Mouse (Mus musculus) midbrain, postnatal 0 days (tissue): ENCODE data around the gene Adssl1. TPM values are rescaled to one million over a fixed set of nuclear protein-coding genes. Genes with fewer than 3 reads are reported as not detected.

Experiments
- ATAC-seq: fragments of 200-750 bp; cut with Nextera tagmentation; 2 replicates; pipeline ENCODE4 v1.8.0; 2017; ENCODE audit warnings: moderate number of reproducible peaks, mild to moderate bottlenecking, moderate TSS enrichment, moderate library complexity; ENCODE audit not compliant: low FRiP score
- DNase-seq: peaks from one replicate; pipeline ENCODE4 v3.0.0-alpha.2; 2015; ENCODE audit warnings: low spot score
- H3K27ac ChIP-seq: fragments of 300-500 bp; sonication (generic); 2 replicates; pipeline ENCODE4 v1.5.1; 2014; ENCODE audit warnings: low read depth, mild to moderate bottlenecking, low read length, mixed read lengths
- H3K27me3 ChIP-seq: fragments of 300-500 bp; sonication (generic); 2 replicates; pipeline ENCODE4 v1.6.1; 2014; ENCODE audit warnings: low read length, control low read depth, mixed read lengths; ENCODE audit not compliant: insufficient read depth
- H3K36me3 ChIP-seq: fragments of 300-500 bp; sonication (generic); 2 replicates; pipeline ENCODE4 v1.6.1; 2014; ENCODE audit warnings: low read length, control low read depth, mixed read lengths; ENCODE audit not compliant: insufficient read depth
- H3K4me1 ChIP-seq: fragments of 300-500 bp; sonication (generic); 2 replicates; pipeline ENCODE4 v1.6.1; 2014; ENCODE audit warnings: mild to moderate bottlenecking, control low read depth, antibody characterized with exemption, low read length, mixed read lengths; ENCODE audit not compliant: insufficient read depth
- H3K4me2 ChIP-seq: fragments of 300-500 bp; sonication (generic); 2 replicates; pipeline ENCODE4 v1.6.1; 2014; ENCODE audit warnings: low read depth, mild to moderate bottlenecking, low read length, mixed read lengths; ENCODE audit not compliant: poor library complexity, severe bottlenecking
- H3K4me3 ChIP-seq: fragments of 300-500 bp; sonication (generic); 2 replicates; pipeline ENCODE4 v1.5.1; 2014; ENCODE audit warnings: low read depth, mild to moderate bottlenecking, low read length, moderate library complexity
- H3K9ac ChIP-seq: fragments of 300-500 bp; sonication (generic); replicated peaks from 2 replicates; pipeline ENCODE4 v1.6.1; 2014; ENCODE audit warnings: mild to moderate bottlenecking, low read length, moderate library complexity, mixed read lengths; ENCODE audit not compliant: poor library complexity, severe bottlenecking
- H3K9me3 ChIP-seq: fragments of 300-500 bp; sonication (generic); 2 replicates; pipeline ENCODE4 v1.6.1; 2016; ENCODE audit warnings: low read length, control low read depth
- CTCF ChIP-seq: IDR thresholded peaks from 2 replicates; pipeline ENCODE4 v1.5.1; 2016; ENCODE audit warnings: antibody characterized with exemption, mild to moderate bottlenecking
- WGBS: fragments of 180-500 bp; shearing (Covaris S2); extraction: QIAGEN DNeasy Blood & Tissue Kit; methylation state at CpG from one replicate; pipeline ENCODE4 v1.1.7; 2014; 5-methylcytosine and 5-hydroxymethylcytosine counted together
- polyA plus RNA-seq: library from polyadenylated mRNA; unstranded; fragments of >200 nt; fragmentation: Nextera tagmentation; extraction: Ambion mirVana; gene quantifications from 2 replicates; pipeline ENCODE4 v1.2.1, GENCODE M21; 2015
- total RNA-seq: library from RNA; depleted of rRNA; stranded (reverse); fragments of >200 nt; gene quantifications from 2 replicates; pipeline ENCODE4 v1.2.3, GENCODE M21; 2014

The Adssl1 gene
- total and polyA plus RNA-seq, 2 experiments from 2014 or later, result 4.1 to 8.2 TPM

DNA sequence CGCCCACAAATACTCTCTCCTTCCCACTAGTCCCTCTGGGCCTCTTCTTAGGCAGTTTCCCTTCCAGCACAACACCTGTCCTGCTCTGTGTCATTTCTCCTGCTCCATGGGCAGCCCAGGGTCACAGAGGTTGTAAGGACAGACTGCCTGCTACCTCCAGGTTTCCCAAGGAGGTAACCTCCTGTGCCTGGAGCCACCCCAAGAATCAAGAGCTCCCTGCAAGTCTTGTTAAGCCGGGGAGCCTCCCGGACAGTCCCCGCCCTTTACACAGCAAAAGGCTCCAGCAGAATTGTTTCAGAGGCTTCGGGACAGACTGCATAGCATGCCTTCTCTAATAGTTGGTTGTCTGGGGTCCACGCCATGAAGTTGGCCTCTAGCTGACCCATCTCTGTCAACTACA, 6.6 kb downstream of the Adssl1 start:
- H3K4me2 ChIP-seq, result no peak overlapping the region
- no peak overlapping the region for H3K9ac ChIP-seq
- WGBS, result 81% methylated on average over 6 of the region's 6 CpGs
- H3K27ac ChIP-seq, result no peak overlapping the region
- ATAC-seq (no peak), DNase-seq (no peak)
- H3K4me3 ChIP-seq, result no peak overlapping the region
- H3K27me3 ChIP-seq, result peaks cover 8% of the 10 kb centered on the region
- H3K4me1 ChIP-seq, result peaks cover 3% of the 10 kb centered on the region; the same call in 1 of the 2 replicates
- no peaks in the 10 kb centered on the region for H3K9me3 ChIP-seq
- no peaks in the 10 kb centered on the region for H3K36me3 ChIP-seq
- no peak for TF ChIP-seq CTCF

DNA sequence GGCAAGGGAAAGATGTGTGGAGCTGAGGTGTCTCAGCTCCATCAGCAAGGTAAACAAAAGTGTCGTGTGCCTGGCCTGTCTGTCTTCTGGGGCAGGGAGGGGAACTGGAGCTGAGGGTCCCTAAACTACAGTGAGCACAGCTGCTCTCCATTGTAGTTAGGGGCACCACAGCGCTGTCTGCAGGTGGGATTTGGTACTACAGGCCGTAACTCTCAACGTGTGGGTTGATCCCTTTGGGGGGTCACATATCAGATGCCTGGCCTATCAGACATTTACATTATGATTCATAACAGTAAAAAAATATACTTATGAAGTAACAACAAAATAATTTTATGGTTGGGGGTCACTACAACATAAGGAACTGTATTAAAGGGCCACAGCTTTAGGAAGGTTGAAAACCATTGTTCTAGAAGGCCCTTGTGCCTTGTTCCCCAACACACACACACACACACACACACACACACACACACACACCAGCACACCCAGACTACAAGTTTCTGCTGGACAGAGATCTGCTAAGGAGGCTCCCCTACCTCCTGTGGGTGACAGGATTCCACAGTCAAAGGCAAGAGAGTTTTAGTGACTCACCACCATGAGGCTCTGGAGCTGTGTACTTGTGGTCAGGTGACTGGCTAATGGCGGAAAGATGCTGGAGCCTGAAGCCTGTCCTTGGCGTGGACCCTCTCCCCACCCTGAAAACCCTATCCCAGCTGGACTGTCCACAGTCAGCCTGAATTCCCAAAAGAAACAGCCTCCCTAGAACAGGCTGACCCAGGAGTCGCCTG, 7.4 kb downstream of the Adssl1 start:
- DNase-seq (no peak), ATAC-seq (no peak)
- Histone ChIP-seq H3K9me3 (no peaks in the 10 kb centered on the region), H3K4me1 (peaks cover 3% of the 10 kb centered on the region; the same call in 1 of the 2 replicates), H3K9ac (no peak overlapping the region), H3K4me3 (no peak overlapping the region), H3K27ac (no peak overlapping the region), H3K4me2 (no peak overlapping the region), H3K27me3 (peaks cover 3% of the 10 kb centered on the region; the same call in 1 of the 2 replicates), H3K36me3 (no peaks in the 10 kb centered on the region)
- 60% methylated on average over 7 of the region's 7 CpGs for WGBS
- peak; percentile 56 for TF ChIP-seq CTCF

DNA sequence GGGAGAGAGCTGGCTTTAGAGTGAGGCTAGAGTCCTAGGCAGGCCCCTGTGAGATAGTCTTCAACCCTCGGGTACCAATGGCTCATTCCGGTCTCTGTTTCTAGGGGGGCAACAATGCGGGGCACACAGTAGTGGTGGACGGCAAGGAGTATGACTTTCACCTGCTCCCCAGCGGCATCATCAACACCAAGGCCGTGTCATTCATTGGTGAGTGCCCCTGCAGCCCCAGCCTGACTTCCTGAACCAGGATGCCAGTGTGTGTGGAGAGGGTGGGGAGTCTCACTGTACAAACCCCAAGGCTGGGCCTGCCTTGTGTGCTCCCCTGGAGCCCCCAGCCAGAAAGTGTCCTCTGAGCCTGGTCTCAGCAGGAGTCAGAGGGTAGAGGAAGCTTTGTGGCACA, 8.4 kb downstream of the Adssl1 start:
- DNase-seq (no peak), ATAC-seq (no peak)
- no peak for TF ChIP-seq CTCF
- peaks cover 3% of the 10 kb centered on the region; the same call in 1 of the 2 replicates for H3K4me1 ChIP-seq
- H3K9me3 ChIP-seq, result no peaks in the 10 kb centered on the region
- H3K9ac ChIP-seq, result no peak overlapping the region
- H3K4me2 ChIP-seq, result no peak overlapping the region
- H3K4me3 ChIP-seq, result no peak overlapping the region
- H3K27me3 ChIP-seq, result no peaks in the 10 kb centered on the region
- no peaks in the 10 kb centered on the region for H3K36me3 ChIP-seq
- H3K27ac ChIP-seq, result no peak overlapping the region
- 89% methylated on average over 6 of the region's 6 CpGs for WGBS

DNA sequence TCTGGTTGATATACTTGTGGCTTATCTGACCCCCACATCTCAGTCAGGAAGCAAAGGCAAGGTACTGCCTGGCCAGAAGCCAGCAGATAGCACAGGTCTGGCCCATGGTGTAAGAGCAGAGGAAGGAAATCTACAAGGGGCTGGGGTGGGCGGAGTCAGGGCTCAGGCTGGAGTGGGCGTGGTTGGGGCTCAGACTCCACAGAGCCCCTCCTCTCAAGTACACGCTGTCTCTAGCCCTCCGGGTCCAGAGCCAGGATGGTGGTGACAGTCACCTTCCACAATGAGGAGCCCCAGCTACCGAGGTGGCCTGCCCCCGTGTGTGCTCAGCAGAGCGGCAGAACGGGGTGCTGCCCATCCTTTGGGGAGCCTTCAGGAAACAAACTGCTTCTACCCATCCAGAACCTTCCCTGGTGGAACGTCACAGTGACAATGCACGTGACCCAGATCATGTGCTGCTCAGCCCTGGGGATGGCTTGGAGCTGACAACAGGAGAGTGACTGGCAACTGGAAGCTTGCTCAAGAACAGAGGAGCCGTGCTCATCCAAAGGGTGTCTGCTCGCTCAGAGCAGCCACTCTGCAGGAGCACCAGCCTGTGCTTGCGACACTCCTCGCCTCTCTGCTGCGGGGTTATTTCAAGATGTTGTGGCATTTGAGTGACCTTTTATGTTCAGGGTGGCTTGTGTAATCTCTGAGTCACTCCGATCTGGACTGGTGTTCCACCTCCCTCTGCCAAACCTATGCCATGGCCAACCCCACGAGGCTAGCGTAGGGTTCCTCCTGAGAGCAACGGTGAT, 9.3 kb downstream of the Adssl1 start:
- no peak overlapping the region for H3K9ac ChIP-seq
- DNase-seq, result peak; percentile 66
- peak overlapping the region; percentile 32; the same call in 1 of the 2 replicates for H3K27ac ChIP-seq
- no peaks in the 10 kb centered on the region for H3K36me3 ChIP-seq
- H3K27me3 ChIP-seq, result no peaks in the 10 kb centered on the region
- WGBS, result 40% methylated on average over 19 of the region's 19 CpGs
- peaks cover 3% of the 10 kb centered on the region; the same call in 1 of the 2 replicates for H3K4me1 ChIP-seq
- no peaks in the 10 kb centered on the region for H3K9me3 ChIP-seq
- H3K4me2 ChIP-seq, result peak overlapping the region; percentile 37
- no peak for TF ChIP-seq CTCF
- 0 out of 2 replicates have a peak overlapping the region, but pooled peaks have one; percentile 4 for H3K4me3 ChIP-seq
- ATAC-seq, result peak; percentile 80

DNA sequence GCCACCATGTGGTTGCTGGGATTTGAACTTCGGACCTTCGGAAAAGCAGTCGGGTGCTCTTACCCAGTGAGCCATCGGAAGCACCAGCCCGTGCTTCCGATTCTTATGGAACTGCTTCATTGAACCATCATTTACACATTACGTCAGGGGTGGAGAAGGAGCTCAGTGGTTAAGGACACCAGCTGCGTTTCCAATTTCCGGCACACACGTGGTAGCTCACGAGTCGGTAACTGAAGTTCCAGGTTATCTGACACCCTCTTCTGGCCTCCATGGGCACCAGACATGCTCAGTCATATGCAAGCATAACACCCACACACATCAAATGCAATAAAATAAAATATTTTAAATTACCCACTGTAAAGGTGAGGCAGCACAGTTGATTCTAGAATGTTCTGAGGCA, 10.2 kb downstream of the Adssl1 start:
- 94% methylated on average over 12 of the region's 12 CpGs for WGBS
- Histone ChIP-seq H3K9ac (no peak overlapping the region), H3K36me3 (no peaks in the 10 kb centered on the region), H3K4me1 (peaks cover 3% of the 10 kb centered on the region; the same call in 1 of the 2 replicates), H3K4me2 (no peak overlapping the region), H3K27me3 (no peaks in the 10 kb centered on the region), H3K9me3 (no peaks in the 10 kb centered on the region), H3K4me3 (no peak overlapping the region), H3K27ac (no peak overlapping the region)
- no peak for TF ChIP-seq CTCF
- no peak for ATAC-seq
- no peak for DNase-seq

DNA sequence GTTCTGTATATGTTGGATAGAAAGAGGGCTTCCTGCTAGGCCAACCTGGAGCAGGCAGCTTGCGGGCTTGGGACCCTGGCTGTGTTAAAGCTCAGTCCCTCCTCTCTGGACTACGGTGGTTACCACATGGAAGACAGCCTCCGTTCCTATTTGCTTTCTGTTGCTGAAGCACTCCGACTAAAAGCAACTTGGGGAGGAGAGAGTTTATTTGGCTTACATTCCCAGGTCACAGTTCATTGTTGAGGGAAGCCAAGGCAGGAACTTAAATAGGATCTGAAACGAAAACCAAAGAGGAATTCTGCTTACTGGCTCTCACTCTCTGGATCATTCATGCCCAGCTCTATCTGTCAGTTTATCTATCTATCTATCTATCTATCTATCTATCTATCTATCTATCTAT, 11.0 kb downstream of the Adssl1 start:
- ATAC-seq (no peak), DNase-seq (no peak)
- H3K27me3 ChIP-seq, result no peaks in the 10 kb centered on the region
- no peak for TF ChIP-seq CTCF
- peaks cover 3% of the 10 kb centered on the region; the same call in 1 of the 2 replicates for H3K4me1 ChIP-seq
- no peaks in the 10 kb centered on the region for H3K9me3 ChIP-seq
- H3K9ac ChIP-seq, result no peak overlapping the region
- H3K36me3 ChIP-seq, result no peaks in the 10 kb centered on the region
- WGBS, result 83% methylated on average over 5 of the region's 5 CpGs
- no peak overlapping the region for H3K4me3 ChIP-seq
- H3K4me2 ChIP-seq, result no peak overlapping the region
- no peak overlapping the region for H3K27ac ChIP-seq
